Mouse (Mus musculus) CH12.LX (cell line): ENCODE data around the gene Thumpd2. TPM values are rescaled to one million over a fixed set of nuclear protein-coding genes. Genes with fewer than 3 reads are reported as not detected.
A peak's percentile ranks its signal among the peaks of the same experiment; 100 is the strongest.

ENCODE experiments used
- DNase-seq: peaks from one replicate; pipeline ENCODE4 v3.0.0-alpha.2; 2013; ENCODE audit errors: extremely low read depth
- H3K27ac ChIP-seq: 2 replicates; pipeline ENCODE4 v1.5.1; 2012; ENCODE audit warnings: low read depth, mild to moderate bottlenecking, control low read depth, moderate library complexity; ENCODE audit not compliant: insufficient read depth
- H3K27me3 ChIP-seq: replicated peaks from 2 replicates; pipeline ENCODE3; 2012; ENCODE audit warnings: inconsistent platforms
- H3K36me3 ChIP-seq, 2 experiments: replicated peaks in 1 of 2; 2 replicates each; pipeline versions ENCODE3 to v1.6.1; 2012; ENCODE audit warnings: inconsistent platforms in 1 of 2, low read length in 1 of 2, mild to moderate bottlenecking in 1 of 2, mixed read lengths in 1 of 2, moderate library complexity in 1 of 2; ENCODE audit not compliant: control insufficient read depth in 1 of 2, insufficient read depth in 1 of 2
- H3K4me1 ChIP-seq, 2 experiments: 2 replicates each; pipeline ENCODE4 v1.6.1; 2012; ENCODE audit warnings: inconsistent platforms in 1 of 2, moderate library complexity in 1 of 2; ENCODE audit not compliant: insufficient read depth in 2 of 2, control insufficient read depth in 1 of 2
- H3K4me2 ChIP-seq: 2 replicates; pipeline ENCODE4 v1.6.1; 2012; ENCODE audit warnings: low read depth, mild to moderate bottlenecking, control low read depth; ENCODE audit not compliant: poor library complexity, insufficient read depth, severe bottlenecking
- H3K4me3 ChIP-seq, 3 experiments: fragments of 150-350 bp in 1 of 3; sonication (generic) in 1 of 3; replicated peaks in 1 of 3; 2 replicates each; pipeline versions ENCODE3 to v1.5.1; 2011 to 2012; ENCODE audit warnings: low read depth in 2 of 3, low read length in 2 of 3, mild to moderate bottlenecking in 2 of 3, moderate library complexity in 2 of 3, control low read depth in 1 of 3, improper control_type of control experiment in 1 of 3, inconsistent platforms in 1 of 3, mixed read lengths in 1 of 3; ENCODE audit not compliant: poor library complexity in 1 of 3
- H3K79me2 ChIP-seq: replicated peaks from 2 replicates; pipeline ENCODE4 v1.6.1; 2012; ENCODE audit warnings: mild to moderate bottlenecking, moderate library complexity; ENCODE audit not compliant: control insufficient read depth, poor library complexity, insufficient read depth, severe bottlenecking; ENCODE audit errors: extremely low read depth
- H3K9ac ChIP-seq: 2 replicates; pipeline ENCODE4 v1.6.1; 2012; ENCODE audit warnings: low read depth, mild to moderate bottlenecking, control low read depth, moderate library complexity; ENCODE audit not compliant: insufficient read depth
- H3K9me3 ChIP-seq: replicated peaks from 2 replicates; pipeline ENCODE3; 2012; ENCODE audit warnings: low read length, inconsistent platforms, mixed read lengths
- BHLHE40 ChIP-seq: IDR thresholded peaks from 2 replicates; pipeline ENCODE4 v1.6.1; 2011; ENCODE audit warnings: mild to moderate bottlenecking, low read depth, low read length, improper control_type of control experiment
- E2F4 ChIP-seq: IDR thresholded peaks from 2 replicates; pipeline ENCODE4 v1.6.1; 2011; ENCODE audit warnings: low read depth, low read length, improper control_type of control experiment; ENCODE audit not compliant: insufficient replicate concordance
- IRF4 ChIP-seq: IDR thresholded peaks from 2 replicates; pipeline ENCODE4 v1.6.1; 2014; ENCODE audit warnings: low read depth, mild to moderate bottlenecking, inconsistent platforms, low read length, improper control_type of control experiment
- JUND ChIP-seq: conservative IDR thresholded peaks from 2 replicates; pipeline ENCODE4 v1.6.1; 2011; ENCODE audit warnings: low read depth, low read length, improper control_type of control experiment
- MAFK ChIP-seq: IDR thresholded peaks from 2 replicates; pipeline ENCODE4 v1.6.1; 2011; ENCODE audit warnings: low read length, improper control_type of control experiment; ENCODE audit not compliant: insufficient replicate concordance
- PAX5 ChIP-seq: IDR thresholded peaks from 2 replicates; pipeline ENCODE4 v1.6.1; 2012; ENCODE audit warnings: low read length, inconsistent platforms, mixed read lengths
- POLR2AphosphoS2 ChIP-seq: IDR thresholded peaks from 2 replicates; pipeline ENCODE4 v1.6.1; 2011; ENCODE audit warnings: low read depth, low read length, improper control_type of control experiment
- RCOR1 ChIP-seq: conservative IDR thresholded peaks from 2 replicates; pipeline ENCODE4 v1.6.1; 2012; ENCODE audit warnings: low read depth, mild to moderate bottlenecking, inconsistent platforms, low read length, improper control_type of control experiment
- TCF12 ChIP-seq: IDR thresholded peaks from 2 replicates; pipeline ENCODE4 v1.6.1; 2014; ENCODE audit warnings: low read depth, mild to moderate bottlenecking, inconsistent platforms, low read length, improper control_type of control experiment
- ZKSCAN1 ChIP-seq: IDR thresholded peaks from 2 replicates; pipeline ENCODE4 v1.6.1; 2012; ENCODE audit warnings: low read depth, inconsistent platforms, low read length, improper control_type of control experiment, borderline replicate concordance
- dilution Hi-C: fragments of 300-500 bp; cut with MboI; formaldehyde crosslinking; loops from 2 replicates; pipeline ENCODE4 v1.14.3; 2020; ENCODE audit warnings: low sequenced_read_pairs; ENCODE audit not compliant: extremely low pct_unique_long_range_greater_than_20kb, extremely low pct_ligation_motif_present
- in situ Hi-C: fragments of 300-500 bp; cut with MboI; formaldehyde crosslinking; loops from 3 replicates; pipeline ENCODE4 v1.14.3; 2019; ENCODE audit warnings: low sequenced_read_pairs, low pct_ligation_motif_present, low pct_unique_long_range_greater_than_20kb, mixed read lengths
- polyA plus RNA-seq: library from polyadenylated mRNA; unstranded; fragments of >175 nt; gene quantifications from 2 replicates; pipeline ENCODE4 v1.2.1, GENCODE M21; 2012; ENCODE audit warnings: low read depth; ENCODE audit not compliant: insufficient read length
- total RNA-seq, 2 experiments: library from RNA; depleted of rRNA; stranded (reverse); fragments of 300-350 nt in 1 of 2; fragments of >200 nt in 1 of 2; gene quantifications; 2 replicates each; pipeline ENCODE4 v1.2.3; 2012 to 2014

Thumpd2 gene
- total and polyA plus RNA-seq, 3 experiments: 5.4 to 9.0 (median 7.6) TPM

- TF ChIP-seq PAX5: no peak
- TF ChIP-seq IRF4: no peak
- TF ChIP-seq TCF12: no peak
- peak; percentile 95 for TF ChIP-seq MAFK
- no peak for TF ChIP-seq ZKSCAN1
- TF ChIP-seq, all 38 proteins: peak for 1
- in situ Hi-C loops: no loop called here
- Histone ChIP-seq H3K36me3 (no peaks in the 10 kb centered on the region), H3K4me3 (no peak overlapping the region), H3K9me3 (no peaks in the 10 kb centered on the region), H3K9ac (no peak overlapping the region), H3K27me3 (no peaks in the 10 kb centered on the region), H3K4me1 (no peaks in the 10 kb centered on the region), H3K4me2 (no peak overlapping the region), H3K79me2 (no peaks in the 10 kb centered on the region), H3K27ac (no peak overlapping the region)
- dilution Hi-C loops: no loop called here
- no peak for DNase-seq
Observed at GRCm38 (mm10) chr17:81001647-81002046, 63.2 kb downstream of the Thumpd2 start.

- Histone ChIP-seq H3K9ac (no peak overlapping the region), H3K4me3 (no peak overlapping the region), H3K9me3 (no peaks in the 10 kb centered on the region), H3K36me3 (no peaks in the 10 kb centered on the region), H3K79me2 (no peaks in the 10 kb centered on the region), H3K4me2 (no peak overlapping the region), H3K27me3 (no peaks in the 10 kb centered on the region), H3K4me1 (no peaks in the 10 kb centered on the region), H3K27ac (no peak overlapping the region)
- in situ Hi-C loops (no loop called here), dilution Hi-C loops (no loop called here)
- DNase-seq: no peak
- TF ChIP-seq JUND: no peak
- TF ChIP-seq POLR2AphosphoS2: no peak
- TF ChIP-seq RCOR1: no peak
Observed at GRCm38 (mm10) chr17:81001010-81001409, 63.9 kb downstream of the Thumpd2 start.

DNA sequence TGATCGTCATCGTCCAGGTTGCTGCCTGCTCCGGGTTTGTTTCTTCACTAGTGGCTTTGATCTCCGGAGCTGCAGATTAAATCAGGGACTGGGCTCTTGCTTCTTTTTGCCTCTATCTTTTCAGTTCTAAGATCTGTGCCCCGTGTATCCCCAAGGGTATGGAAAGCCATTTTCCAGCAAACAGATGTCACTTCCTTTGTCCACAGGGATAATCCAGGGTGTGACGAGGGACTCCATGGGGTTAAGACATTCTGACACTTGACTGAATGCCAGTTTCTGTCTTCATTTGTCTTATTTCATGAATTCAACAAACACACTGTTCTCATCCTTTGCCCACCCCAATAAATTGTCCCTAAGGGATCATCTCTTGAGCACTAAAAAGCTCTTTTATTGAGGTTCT, 65.9 kb downstream of the Thumpd2 start:
- in situ Hi-C loops: loop anchor here (25.0 kb wide), 1 partner anchor 362 kb away; no protein-coding TSS in a partner anchor
- H3K79me2 ChIP-seq: no peaks in the 10 kb centered on the region
- H3K4me1 ChIP-seq: no peaks in the 10 kb centered on the region
- H3K9ac ChIP-seq: no peak overlapping the region
- no peaks in the 10 kb centered on the region for H3K9me3 ChIP-seq
- dilution Hi-C loops: no loop called here
- H3K4me3 ChIP-seq: no peak overlapping the region
- DNase-seq: no peak
- H3K36me3 ChIP-seq: no peaks in the 10 kb centered on the region
- H3K27ac ChIP-seq: no peak overlapping the region
- H3K27me3 ChIP-seq: no peaks in the 10 kb centered on the region
- no peak overlapping the region for H3K4me2 ChIP-seq
- TF ChIP-seq BHLHE40 (no peak), E2F4 (no peak)
